ENCODE assay signal across 8 mouse cellular contexts in the genomic region with DNA sequence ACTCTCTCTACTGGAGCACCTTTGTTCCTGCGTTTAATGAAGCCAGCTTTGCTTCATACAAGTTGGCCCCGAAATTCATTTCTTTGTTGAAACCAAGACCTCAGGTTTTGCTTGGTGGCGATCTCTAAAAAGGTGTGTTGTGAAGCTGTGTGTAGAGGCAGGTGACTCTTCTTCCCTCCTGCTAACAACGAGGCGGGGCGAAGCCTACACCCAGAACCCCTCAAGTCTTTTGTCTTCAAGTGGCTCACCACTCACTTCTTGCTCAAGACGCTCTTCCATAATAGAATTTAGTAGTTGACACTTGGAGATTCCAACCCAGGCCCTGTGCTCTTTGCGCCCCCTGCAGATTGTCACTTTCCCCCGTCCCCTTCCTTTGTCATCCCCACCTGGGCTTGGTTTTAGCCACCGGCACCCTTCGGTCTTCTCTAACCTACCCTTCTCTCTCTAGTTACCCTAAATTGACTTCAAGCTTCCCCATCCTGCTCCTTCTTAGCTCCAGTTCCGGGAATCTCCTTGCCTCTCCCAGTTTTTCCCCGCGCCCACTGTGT. TPM values are rescaled to one million over a fixed set of nuclear protein-coding genes. Genes with fewer than 3 reads are reported as not detected.
DNase-seq lines count a peak whose midpoint lies in the region; ATAC-seq lines count a peak whose summit lies in the region.

No protein-coding gene starts in this region.

- H3K36me3 ChIP-seq in kidney, embryonic 15.5 days, result peaks cover 20% of the 10 kb centered on the region
- H3K36me3 ChIP-seq in hindbrain, embryonic 14.5 days (replicated peaks; ENCODE audit: control insufficient read depth, insufficient read depth), result peaks cover 18% of the 10 kb centered on the region
- peaks cover 21% of the 10 kb centered on the region for H3K36me3 ChIP-seq in midbrain, embryonic 14.5 days (ENCODE audit: control insufficient read depth, insufficient read depth, low read length)

- peak overlapping the region; percentile 64 for H3K27ac ChIP-seq in kidney, embryonic 15.5 days
- peak overlapping the region; percentile 91 for H3K27ac ChIP-seq in hindbrain, embryonic 14.5 days
- peak overlapping the region; percentile 89 for H3K27ac ChIP-seq in midbrain, embryonic 14.5 days (replicated peaks; ENCODE audit: low read depth, low read length)

- H3K4me1 ChIP-seq in kidney, embryonic 15.5 days, result peaks cover 11% of the 10 kb centered on the region
- peaks cover 19% of the 10 kb centered on the region for H3K4me1 ChIP-seq in hindbrain, embryonic 14.5 days (replicated peaks; ENCODE audit: control insufficient read depth, insufficient read depth, low read length)
- H3K4me1 ChIP-seq in midbrain, embryonic 14.5 days (ENCODE audit: control insufficient read depth, insufficient read depth, low read length), result peaks cover 5% of the 10 kb centered on the region

- H3K9ac ChIP-seq in kidney, embryonic 15.5 days, result peak overlapping the region; percentile 27; the same call in 1 of the 2 replicates
- peak overlapping the region; percentile 51; the same call in 1 of the 2 replicates for H3K9ac ChIP-seq in hindbrain, embryonic 14.5 days
- peak overlapping the region; percentile 42 for H3K9ac ChIP-seq in midbrain, embryonic 14.5 days (replicated peaks; ENCODE audit: low read length)

- ATAC-seq in kidney, embryonic 15.5 days (replicated peaks; ENCODE audit: low FRiP score), result peak; percentile 5
- ATAC-seq in hindbrain, embryonic 14.5 days (ENCODE audit: low FRiP score), result no peak; the same call in 1 of the 2 replicates
- peak; percentile 3 for ATAC-seq in midbrain, embryonic 14.5 days (ENCODE audit: low FRiP score, low TSS enrichment)
- ATAC-seq in monocyte, adult 5-6 weeks (replicated peaks; ENCODE audit: insufficient number of reproducible peaks, low FRiP score, low TSS enrichment, poor library complexity, severe bottlenecking), result no peak; the same call in 1 of the 2 replicates

- 0 out of 2 replicates have a peak, but pooled peaks cover 12% of the 10 kb centered on the region for H3K27me3 ChIP-seq in kidney, embryonic 15.5 days
- H3K27me3 ChIP-seq in hindbrain, embryonic 14.5 days (ENCODE audit: control insufficient read depth, insufficient read depth, low read length), result 0 out of 2 replicates have a peak, but pooled peaks cover 3% of the 10 kb centered on the region
- no peaks in the 10 kb centered on the region for H3K27me3 ChIP-seq in midbrain, embryonic 14.5 days (ENCODE audit: control insufficient read depth, insufficient read depth, low read length)

- no peak for DNase-seq in kidney, postnatal 14 days
- DNase-seq in c-Kit-positive CD71-negative TER-119-negative erythroid progenitor cells, embryonic 14.5 days (ENCODE audit: low read depth), result peak; percentile 17
- no peak for DNase-seq in hindbrain, embryonic 14.5 days (ENCODE audit: low spot score)
- DNase-seq in midbrain, embryonic 14.5 days, result no peak
- DNase-seq in gastrocnemius, postnatal 10 days, result no peak
- no peak for DNase-seq in left cerebral cortex, adult 11 months (ENCODE audit: low spot score)

- no peaks in the 10 kb centered on the region for H3K9me3 ChIP-seq in kidney, embryonic 15.5 days (replicated peaks)
- no peaks in the 10 kb centered on the region for H3K9me3 ChIP-seq in hindbrain, embryonic 14.5 days (ENCODE audit: control insufficient read depth, low read length)
- no peaks in the 10 kb centered on the region for H3K9me3 ChIP-seq in midbrain, embryonic 14.5 days (ENCODE audit: control insufficient read depth, low read length)

- H3K4me3 ChIP-seq in kidney, embryonic 15.5 days (replicated peaks), result peak overlapping the region; percentile 91
- H3K4me3 ChIP-seq in hindbrain, embryonic 14.5 days (replicated peaks; ENCODE audit: low read length), result peak overlapping the region; percentile 92
- H3K4me3 ChIP-seq in midbrain, embryonic 14.5 days (replicated peaks; ENCODE audit: low read depth, low read length), result peak overlapping the region; percentile 86

- H3K4me2 ChIP-seq in kidney, embryonic 15.5 days, result peak overlapping the region; percentile 80
- peak overlapping the region; percentile 92 for H3K4me2 ChIP-seq in hindbrain, embryonic 14.5 days (replicated peaks)
- peak overlapping the region; percentile 89 for H3K4me2 ChIP-seq in midbrain, embryonic 14.5 days (ENCODE audit: low read length)

- WGBS in kidney, embryonic 15.5 days, result 14% methylated on average over 14 of the region's 14 CpGs
- WGBS in hindbrain, embryonic 14.5 days, result 14% methylated on average over 14 of the region's 14 CpGs
- 9% methylated on average over 14 of the region's 14 CpGs for WGBS in midbrain, embryonic 14.5 days

RNA-seq across cellular contexts. Expression of gene Fbxl13, which starts 0.5 kb away (rescaled TPM):
- polyA plus RNA-seq in kidney, embryonic 15.5 days (2015; fragmentation: Nextera tagmentation; extraction: Ambion mirVana), result 0.22 and 0.42 TPM in 2 replicates
- 0.20 TPM in 2 replicates for polyA plus RNA-seq in hindbrain, embryonic 14.5 days (2014; fragmentation: Nextera tagmentation; extraction: Ambion mirVana)
- 0.09 and 0.47 TPM in 2 replicates for polyA plus RNA-seq in midbrain, embryonic 14.5 days (2014; fragmentation: Nextera tagmentation; extraction: Ambion mirVana)
- not detected in 3 replicates for total RNA-seq in monocyte, adult 5-6 weeks (2017)
- total RNA-seq in gastrocnemius, postnatal 10 days (2021), result under 1 TPM; 0.19 to 0.36 TPM

RNA-seq across cellular contexts. Expression of gene Armc10, which starts 0.6 kb away (rescaled TPM):
- polyA plus RNA-seq in kidney, embryonic 15.5 days (2015; fragmentation: Nextera tagmentation; extraction: Ambion mirVana), result 50.8 and 52.5 TPM in 2 replicates
- 56.4 and 58.7 TPM in 2 replicates for polyA plus RNA-seq in hindbrain, embryonic 14.5 days (2014; fragmentation: Nextera tagmentation; extraction: Ambion mirVana)
- 73.7 and 85.6 TPM in 2 replicates for polyA plus RNA-seq in midbrain, embryonic 14.5 days (2014; fragmentation: Nextera tagmentation; extraction: Ambion mirVana)
- total RNA-seq in monocyte, adult 5-6 weeks (2017), result 35.7 to 50.1 TPM (median 38.8 TPM) in 3 replicates
- 10 to 100 TPM in 1 of 2 experiments, 1 to 10 TPM in 1; 7.1 to 10.8 TPM for total RNA-seq in gastrocnemius, postnatal 10 days (2021)

RNA-seq across cellular contexts. Expression of gene Napepld, which starts 56.2 kb away (rescaled TPM):
- polyA plus RNA-seq in kidney, embryonic 15.5 days (2015; fragmentation: Nextera tagmentation; extraction: Ambion mirVana), result 6.0 and 7.6 TPM in 2 replicates
- 2.3 and 3.0 TPM in 2 replicates for polyA plus RNA-seq in hindbrain, embryonic 14.5 days (2014; fragmentation: Nextera tagmentation; extraction: Ambion mirVana)
- polyA plus RNA-seq in midbrain, embryonic 14.5 days (2014; fragmentation: Nextera tagmentation; extraction: Ambion mirVana), result 2.3 and 3.9 TPM in 2 replicates
- total RNA-seq in monocyte, adult 5-6 weeks (2017), result 0.21 to 0.95 TPM (median 0.87 TPM) in 3 replicates
- 1 to 10 TPM; 6.3 to 6.5 TPM for total RNA-seq in gastrocnemius, postnatal 10 days (2021)

Comparison
In these comparisons a context has a peak if more than half of its experiments do, and no peak if none do; other contexts are left out.
1. ATAC-seq: peak in kidney, embryonic 15.5 days (single experiment) and midbrain, embryonic 14.5 days (single experiment); none in hindbrain, embryonic 14.5 days (single experiment) and monocyte, adult 5-6 weeks (single experiment).
2. Peak in every context shown above with its lines, with median percentiles within 50 percentile points of each other: H3K27ac ChIP-seq, H3K4me2 ChIP-seq, H3K4me3 ChIP-seq and H3K9ac ChIP-seq.